Mouse (Mus musculus) liver, embryonic 14.5 days (tissue): ENCODE measurements around the gene Pabpc4. TPM values are rescaled to one million over a fixed set of nuclear protein-coding genes. Genes with fewer than 3 reads are reported as not detected.

Experiments used
- ATAC-seq: fragments of 200-750 bp; cut with Nextera tagmentation; 2 replicates; pipeline ENCODE4 v1.8.0; 2017; ENCODE audit warnings: moderate number of reproducible peaks, mild to moderate bottlenecking, moderate library complexity; ENCODE audit not compliant: insufficient read depth
- DNase-seq, 3 experiments: peaks; one replicate each; pipeline ENCODE4 v3.0.0-alpha.2; 2012 to 2013; ENCODE audit warnings: low read depth in 3 of 3, low spot score in 3 of 3
- H3K27ac ChIP-seq: fragments of 300-500 bp; sonication (generic); 2 replicates; pipeline ENCODE4 v1.5.1; 2014; ENCODE audit warnings: moderate library complexity, mild to moderate bottlenecking, control low read depth, inconsistent platforms
- H3K27me3 ChIP-seq: fragments of 300-500 bp; sonication (generic); 2 replicates; pipeline ENCODE4 v1.6.1; 2014; ENCODE audit warnings: mild to moderate bottlenecking, low read length, moderate library complexity; ENCODE audit not compliant: control insufficient read depth, insufficient read depth
- H3K36me3 ChIP-seq: fragments of 300-500 bp; sonication (generic); replicated peaks from 2 replicates; pipeline ENCODE4 v1.6.1; 2014; ENCODE audit warnings: low read depth; ENCODE audit not compliant: control insufficient read depth, insufficient read depth
- H3K4me1 ChIP-seq, 2 experiments: fragments of 200-500 bp in 1 of 2; fragments of 300-500 bp in 1 of 2; sonication (generic) in 1 of 2; replicated peaks; 2 replicates each; pipeline ENCODE4 v1.6.1; 2012 to 2014; ENCODE audit warnings: antibody characterized with exemption in 1 of 2, inconsistent platforms in 1 of 2, low read length in 1 of 2; ENCODE audit not compliant: control insufficient read depth in 2 of 2, insufficient read depth in 2 of 2
- H3K4me2 ChIP-seq: fragments of 300-500 bp; sonication (generic); 2 replicates; pipeline ENCODE4 v1.6.1; 2014; ENCODE audit warnings: low read depth, mild to moderate bottlenecking, control low read depth, moderate library complexity
- H3K4me3 ChIP-seq, 2 experiments: fragments of 200-500 bp in 1 of 2; fragments of 300-500 bp in 1 of 2; sonication (generic) in 1 of 2; 2 replicates each; pipeline ENCODE4 v1.5.1; 2012 to 2014; ENCODE audit warnings: low read depth in 2 of 2, low read length in 2 of 2, mild to moderate bottlenecking in 2 of 2, control low read depth in 1 of 2, inconsistent platforms in 1 of 2, moderate library complexity in 1 of 2; ENCODE audit not compliant: insufficient read depth in 1 of 2
- H3K9ac ChIP-seq: fragments of 300-500 bp; sonication (generic); replicated peaks from 2 replicates; pipeline ENCODE4 v1.6.1; 2014; ENCODE audit warnings: mild to moderate bottlenecking, control low read depth, moderate library complexity
- H3K9me3 ChIP-seq: fragments of 300-500 bp; sonication (generic); 2 replicates; pipeline ENCODE4 v1.6.1; 2016; ENCODE audit warnings: low read length, mixed read lengths; ENCODE audit not compliant: control insufficient read depth
- CTCF ChIP-seq: IDR thresholded peaks from 2 replicates; pipeline ENCODE4 v1.5.1; 2016; ENCODE audit warnings: antibody characterized with exemption, low read depth, control low read depth
- EP300 ChIP-seq: IDR thresholded peaks from 2 replicates; pipeline ENCODE4 v1.6.1; 2016; ENCODE audit warnings: antibody characterized with exemption, low read depth
- WGBS: fragments of 180-500 bp; shearing (Covaris S2); extraction: QIAGEN DNeasy Blood & Tissue Kit; methylation state at CpG from one replicate; pipeline ENCODE4 v1.1.7; 2014; ENCODE audit not compliant: insufficient replicate concordance; 5-methylcytosine and 5-hydroxymethylcytosine counted together
- polyA plus RNA-seq, 2 experiments: library from polyadenylated mRNA; depleted of rRNA in 1 of 2; stranded (reverse) in 1 of 2; unstranded in 1 of 2; fragments of >200 nt; fragmentation: Nextera tagmentation in 1 of 2; extraction: Ambion mirVana in 1 of 2; gene quantifications; 2 replicates each; pipeline versions ENCODE4 v1.2.1 to v1.2.3; 2012 to 2014

The Pabpc4 gene
- polyA plus RNA-seq, 2 experiments, result 101 to 209 TPM

- TF ChIP-seq EP300 (no peak), CTCF (no peak)
- no peak overlapping the region for H3K4me3 ChIP-seq
- H3K9ac ChIP-seq, result no peak overlapping the region
- no peaks in the 10 kb centered on the region for H3K27me3 ChIP-seq
- ATAC-seq (no peak), DNase-seq (no peak)
- peaks cover 99% of the 10 kb centered on the region for H3K36me3 ChIP-seq
- H3K9me3 ChIP-seq, result no peaks in the 10 kb centered on the region
- no peak overlapping the region for H3K4me2 ChIP-seq
- no peaks in the 10 kb centered on the region for H3K4me1 ChIP-seq
- no peak overlapping the region for H3K27ac ChIP-seq
- 88% methylated on average over 4 of the region's 4 CpGs for WGBS
These were observed 36.1 kb downstream of the Pabpc4 start for GRCm38 (mm10) chr4:123298226-123298625.

- no peak for ATAC-seq
- WGBS, result 90% methylated on average over 11 of the region's 11 CpGs
- no peaks in the 10 kb centered on the region for H3K4me1 ChIP-seq
- DNase-seq, result no peak
- peaks cover 99% of the 10 kb centered on the region for H3K36me3 ChIP-seq
- no peaks in the 10 kb centered on the region; the same call in 1 of the 2 replicates for H3K9me3 ChIP-seq
- H3K4me3 ChIP-seq, result no peak overlapping the region
- H3K9ac ChIP-seq, result no peak overlapping the region
- no peak overlapping the region for H3K4me2 ChIP-seq
- no peak for TF ChIP-seq CTCF
- no peak for TF ChIP-seq EP300
- no peak overlapping the region for H3K27ac ChIP-seq
- H3K27me3 ChIP-seq, result no peaks in the 10 kb centered on the region
These were observed 37.0 kb downstream of the Pabpc4 start for GRCm38 (mm10) chr4:123298980-123299670.

GRCm38 (mm10) chr4:123305789-123306188, 43.6 kb downstream of the Pabpc4 start:
- DNase-seq, result peak in 1 of 3 experiments; percentile 36
- peak; percentile 82 for TF ChIP-seq CTCF
- no peak for TF ChIP-seq EP300
- no peak overlapping the region for H3K4me2 ChIP-seq
- no peaks in the 10 kb centered on the region; the same call in 1 of the 2 replicates for H3K9me3 ChIP-seq
- no peak overlapping the region for H3K9ac ChIP-seq
- peaks cover 38% of the 10 kb centered on the region for H3K36me3 ChIP-seq
- no peaks in the 10 kb centered on the region for H3K4me1 ChIP-seq
- no peaks in the 10 kb centered on the region for H3K27me3 ChIP-seq
- WGBS, result 13% methylated on average over 3 of the region's 3 CpGs
- H3K4me3 ChIP-seq, result no peak overlapping the region
- H3K27ac ChIP-seq, result no peak overlapping the region
- peak; percentile 27 for ATAC-seq

- no peak overlapping the region for H3K9ac ChIP-seq
- no peak overlapping the region for H3K27ac ChIP-seq
- H3K4me3 ChIP-seq, result no peak overlapping the region
- no peak for ATAC-seq
- H3K36me3 ChIP-seq, result peaks cover 26% of the 10 kb centered on the region
- no peak overlapping the region for H3K4me2 ChIP-seq
- DNase-seq, result no peak
- no peak for TF ChIP-seq CTCF
- TF ChIP-seq EP300, result no peak
- H3K27me3 ChIP-seq, result no peaks in the 10 kb centered on the region
- H3K9me3 ChIP-seq, result no peaks in the 10 kb centered on the region; the same call in 1 of the 2 replicates
- H3K4me1 ChIP-seq, result no peaks in the 10 kb centered on the region
- WGBS, result 88% methylated on average over 10 of the region's 10 CpGs
These were observed 44.8 kb downstream of the Pabpc4 start for GRCm38 (mm10) chr4:123306999-123307398.

- H3K4me2 ChIP-seq, result no peak overlapping the region
- no peak overlapping the region for H3K4me3 ChIP-seq
- H3K36me3 ChIP-seq, result peaks cover 13% of the 10 kb centered on the region
- no peaks in the 10 kb centered on the region; the same call in 1 of the 2 replicates for H3K9me3 ChIP-seq
- no peak for DNase-seq
- no peaks in the 10 kb centered on the region for H3K27me3 ChIP-seq
- no peak overlapping the region for H3K27ac ChIP-seq
- WGBS, result 42% methylated on average over 3 of the region's 3 CpGs
- H3K9ac ChIP-seq, result no peak overlapping the region
- TF ChIP-seq EP300 (no peak), CTCF (no peak)
- H3K4me1 ChIP-seq, result peaks cover 0 to 5% of the 10 kb centered on the region in 2 experiments; a peak in 2 of 4 replicates
- ATAC-seq, result no peak
These were observed 46.1 kb downstream of the Pabpc4 start for GRCm38 (mm10) chr4:123308292-123308691.
